Mouse (Mus musculus): ENCODE measurements around the gene Arhgap27. TPM values are rescaled to one million over a fixed set of nuclear protein-coding genes. Genes with fewer than 3 reads are reported as not detected.
"Not testable (repeated sequence)": the region's sequence is repeated elsewhere in the genome, so short reads cannot be mapped to it uniquely, and the experiment has no call there.

Arhgap27 gene
- 1 to 10 TPM; 7.9 to 9.6 TPM for total RNA-seq (2021)

GRCm38 (mm10) chr11:103363214-103364148 is at the start of gene Arhgap27:
Gene Arhgap27 (minus strand): TSS chr11:103363692.
- DNase-seq: peak in 1 of 2 experiments; percentile 40

- DNase-seq: no peak
Observed at GRCm38 (mm10) chr11:103412950-103413423, 49.5 kb upstream of the Arhgap27 start.

GRCm38 (mm10) chr11:103411981-103412949 is 48.8 kb upstream of the Arhgap27 start, which contains the start of gene Plekhm1:
Gene Plekhm1 (minus strand): TSS chr11:103412687.
- DNase-seq: peak; percentile 93 to 95

GRCm38 (mm10) chr11:103411301-103411700 is 47.8 kb upstream of the Arhgap27 start:
- no peak for DNase-seq

GRCm38 (mm10) chr11:103408880-103409279 is 45.4 kb upstream of the Arhgap27 start:
- no peak for DNase-seq

- not testable (repeated sequence) for DNase-seq
Observed at GRCm38 (mm10) chr11:103407136-103407535, 43.6 kb upstream of the Arhgap27 start.

GRCm38 (mm10) chr11:103406551-103406950 is 43.1 kb upstream of the Arhgap27 start:
- no peak for DNase-seq

- DNase-seq: no peak
Observed at GRCm38 (mm10) chr11:103405814-103406213, 42.3 kb upstream of the Arhgap27 start.

GRCm38 (mm10) chr11:103404618-103405017 is 41.1 kb upstream of the Arhgap27 start:
- DNase-seq: no peak

GRCm38 (mm10) chr11:103403776-103404175 is 40.3 kb upstream of the Arhgap27 start:
- DNase-seq: no peak

GRCm38 (mm10) chr11:103402738-103403137 is 39.2 kb upstream of the Arhgap27 start:
- peak in 1 of 2 experiments; percentile 31 for DNase-seq

- no peak for DNase-seq
Observed at GRCm38 (mm10) chr11:103402198-103402597, 38.7 kb upstream of the Arhgap27 start.

- DNase-seq: no peak
Observed at GRCm38 (mm10) chr11:103399986-103400385, 36.5 kb upstream of the Arhgap27 start.

GRCm38 (mm10) chr11:103399050-103399449 is 35.6 kb upstream of the Arhgap27 start:
- DNase-seq: no peak

GRCm38 (mm10) chr11:103396682-103397081 is 33.2 kb upstream of the Arhgap27 start:
- DNase-seq: no peak

- DNase-seq: no peak
Observed at GRCm38 (mm10) chr11:103396236-103396635, 32.7 kb upstream of the Arhgap27 start.

GRCm38 (mm10) chr11:103394604-103395003 is 31.1 kb upstream of the Arhgap27 start:
- no peak for DNase-seq

- no peak for DNase-seq
Observed at GRCm38 (mm10) chr11:103394025-103394424, 30.5 kb upstream of the Arhgap27 start.

- DNase-seq: no peak
Observed at GRCm38 (mm10) chr11:103387870-103388526, 24.5 kb upstream of the Arhgap27 start.

- no peak for DNase-seq
Observed at GRCm38 (mm10) chr11:103386827-103387226, 23.3 kb upstream of the Arhgap27 start.

- DNase-seq: no peak
Observed at GRCm38 (mm10) chr11:103381956-103382613, 18.6 kb upstream of the Arhgap27 start.

All from layer of hippocampus, postnatal 36 days (tissue).